Mouse (Mus musculus): ENCODE measurements around the gene Spen.

Spen gene

DNA sequence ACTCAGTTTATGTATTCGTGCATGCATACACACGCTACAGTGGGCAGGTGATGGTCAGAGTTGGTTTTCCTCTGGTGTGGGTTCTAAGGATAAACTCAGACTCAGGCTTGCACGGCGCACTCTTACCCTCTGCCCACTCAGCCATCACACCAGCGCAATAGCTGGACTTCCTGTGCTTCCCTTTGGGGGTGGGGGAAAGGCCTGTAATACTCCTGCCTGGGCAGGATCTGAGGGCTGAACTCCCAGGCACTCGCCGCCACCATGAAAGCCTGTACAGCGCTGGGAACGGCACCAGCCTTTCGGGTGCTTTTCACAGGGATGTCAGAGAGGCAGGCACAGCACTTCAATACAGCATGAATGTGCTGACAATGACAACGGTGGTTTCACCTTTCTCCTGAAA is 15.3 kb downstream of the Spen start:
- POLR2A ChIA-PET, result interaction anchor here in 2 of 4 experiments (0.5 to 2.5 kb wide), 8 partner anchors 9 to 103 kb away, joined by 3 to 16 read pairs (median 4); partner anchors contain the start of gene Hspb7 (in 1 of the 2)
- CTCF ChIA-PET, result no interaction called here

DNA sequence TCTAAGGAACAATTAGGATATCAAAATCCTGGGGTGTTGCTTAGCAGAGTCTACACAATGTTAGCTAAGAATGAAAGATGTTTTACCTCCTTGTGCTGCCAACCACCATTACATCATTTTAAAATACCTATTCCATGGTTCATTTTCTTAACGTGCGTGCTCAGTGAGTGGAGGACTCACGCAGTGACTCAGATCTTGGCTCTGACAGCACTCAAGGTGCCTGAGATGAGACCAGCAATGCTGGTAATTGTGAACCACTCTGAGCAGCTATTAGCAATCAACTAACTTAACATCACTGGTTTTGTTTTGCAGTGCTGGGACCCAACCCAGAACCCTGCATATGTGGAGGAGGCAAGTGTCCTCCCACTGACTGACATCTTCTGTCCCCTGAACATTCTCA is 20.0 kb downstream of the Spen start:
- POLR2A ChIA-PET, result interaction anchor here in 2 of 4 experiments (0.7 to 5.2 kb wide), 17 partner anchors 11 to 100 kb away, joined by 3 to 34 read pairs (median 6); partner anchors contain the start of gene Tmem82 (in 1 of the 2)
- CTCF ChIA-PET, result interaction anchor here in 2 of 4 experiments (0.8 to 1.4 kb wide), 4 partner anchors 11 to 107 kb away, joined by 3 to 4 read pairs (median 3); no protein-coding TSS in a partner anchor

DNA sequence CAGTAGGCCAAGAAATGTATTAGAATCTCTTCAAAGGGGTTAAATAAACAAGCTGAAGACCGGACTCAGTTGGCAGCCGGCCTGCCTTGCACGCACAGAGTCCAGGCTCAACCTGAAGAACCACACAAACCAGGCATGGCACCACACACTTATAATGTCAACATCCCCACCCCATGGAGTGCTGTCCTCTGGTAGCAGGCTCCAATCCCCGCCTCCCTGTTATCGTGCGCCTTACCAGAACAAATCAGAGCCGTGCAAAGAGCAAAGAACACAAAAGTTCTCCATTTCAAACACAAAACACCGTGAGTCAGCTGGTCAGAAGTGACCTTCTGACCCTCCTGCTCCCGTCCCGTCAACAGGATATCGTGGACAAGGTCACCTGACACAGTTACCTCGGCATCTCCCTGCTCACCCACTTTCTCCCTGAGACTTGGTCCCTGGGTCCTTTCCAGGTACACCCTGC is 24.2 kb downstream of the Spen start:
- POLR2A ChIA-PET, result interaction anchor here in 3 of 4 experiments (0.6 to 5.8 kb wide), 28 partner anchors 9 to 350 kb away, joined by 3 to 50 read pairs (median 4); partner anchors contain the start of gene Spen (in 1 of the 3)
- CTCF ChIA-PET, result interaction anchor here in 3 of 4 experiments (0.7 to 1.3 kb wide), 5 partner anchors 15 to 991 kb away, joined by 3 to 5 read pairs (median 3); no protein-coding TSS in a partner anchor

DNA sequence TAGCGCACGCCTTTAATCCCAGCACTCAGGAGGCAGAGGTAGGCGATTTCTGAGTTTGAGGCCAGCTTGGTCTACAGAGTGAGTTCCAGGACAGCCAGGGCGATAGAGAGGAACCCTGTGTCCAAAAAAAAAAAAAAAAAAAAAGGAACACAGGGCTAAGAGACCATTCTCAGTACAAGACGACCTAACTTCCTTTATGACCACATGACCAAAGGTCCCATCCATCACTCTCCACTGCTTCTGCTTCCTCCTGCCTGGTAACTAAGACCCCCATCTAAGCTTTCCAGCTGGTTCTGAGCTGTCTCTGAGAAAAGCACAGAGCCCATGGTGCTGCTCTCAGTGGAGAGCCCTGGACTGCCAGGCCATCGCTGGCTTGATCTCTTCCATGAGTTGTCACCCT is 26.3 kb downstream of the Spen start:
- POLR2A ChIA-PET, result interaction anchor here in 3 of 4 experiments (0.6 to 5.8 kb wide), 29 partner anchors 10 to 240 kb away, joined by 3 to 50 read pairs (median 4); partner anchors contain the start of gene Spen (in 1 of the 3)
- CTCF ChIA-PET, result interaction anchor here (0.6 to 1.0 kb wide), 4 partner anchors 22 to 186 kb away, joined by 3 to 4 read pairs (median 3); no protein-coding TSS in a partner anchor

DNA sequence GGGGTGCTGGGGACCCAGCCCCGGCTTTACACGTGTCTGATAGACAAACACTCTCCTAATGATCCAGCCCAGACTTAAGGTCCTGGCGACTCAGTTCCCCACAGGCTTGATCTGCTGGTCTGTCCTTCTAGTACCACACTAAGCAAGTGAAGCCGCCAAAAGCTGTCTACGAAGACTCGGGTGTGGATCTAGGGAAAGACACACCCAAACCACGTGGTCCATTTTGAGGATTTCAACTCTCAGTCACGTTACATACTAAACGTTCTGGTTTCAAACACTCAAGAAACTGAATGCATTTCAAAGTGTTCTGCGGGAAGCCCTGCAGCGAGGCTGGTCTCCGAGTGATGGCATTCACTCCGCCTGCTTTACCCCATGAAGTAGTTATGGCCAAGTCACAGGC is 27.9 kb downstream of the Spen start:
- POLR2A ChIA-PET, result interaction anchor here in 3 of 4 experiments (0.8 to 5.8 kb wide), 20 partner anchors 9 to 310 kb away, joined by 3 to 50 read pairs (median 6); partner anchors contain the start of genes Spen (in 1 of the 3) and Tmem82 (in 1 of the 3)
- CTCF ChIA-PET, result interaction anchor here in 2 of 4 experiments (0.5 to 1.3 kb wide), 2 partner anchors 15 to 18 kb away, joined by 5 read pairs; no protein-coding TSS in a partner anchor

DNA sequence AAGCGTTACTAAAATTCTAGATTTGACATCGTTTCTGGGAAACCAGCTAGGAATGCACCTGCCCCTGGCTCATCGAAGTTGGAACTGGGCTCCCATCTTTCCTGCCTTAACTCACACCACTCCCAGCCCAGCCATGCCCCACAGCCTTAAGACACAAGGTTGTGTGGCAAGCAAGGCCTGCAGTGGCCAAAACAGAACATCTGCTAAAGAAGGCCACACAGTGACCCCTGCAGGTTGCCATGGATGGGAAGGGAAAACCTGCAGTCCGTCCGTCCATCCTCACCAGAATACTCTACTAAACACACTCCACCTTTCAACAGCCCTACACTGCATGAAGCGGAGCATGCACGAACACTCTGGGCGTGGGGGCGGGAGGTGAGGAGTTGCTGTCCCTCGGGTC is 31.5 kb downstream of the Spen start:
- POLR2A ChIA-PET, result interaction anchor here in 3 of 4 experiments (0.8 to 7.6 kb wide), 34 partner anchors 9 to 554 kb away, joined by 3 to 73 read pairs (median 4); partner anchors contain the start of genes Hspb7 (in 1 of the 3) and Necap2 (in 1 of the 3)
- CTCF ChIA-PET, result interaction anchor here in 3 of 4 experiments (0.5 to 1.2 kb wide), 7 partner anchors 37 to 212 kb away, joined by 3 to 9 read pairs (median 3); no protein-coding TSS in a partner anchor

DNA sequence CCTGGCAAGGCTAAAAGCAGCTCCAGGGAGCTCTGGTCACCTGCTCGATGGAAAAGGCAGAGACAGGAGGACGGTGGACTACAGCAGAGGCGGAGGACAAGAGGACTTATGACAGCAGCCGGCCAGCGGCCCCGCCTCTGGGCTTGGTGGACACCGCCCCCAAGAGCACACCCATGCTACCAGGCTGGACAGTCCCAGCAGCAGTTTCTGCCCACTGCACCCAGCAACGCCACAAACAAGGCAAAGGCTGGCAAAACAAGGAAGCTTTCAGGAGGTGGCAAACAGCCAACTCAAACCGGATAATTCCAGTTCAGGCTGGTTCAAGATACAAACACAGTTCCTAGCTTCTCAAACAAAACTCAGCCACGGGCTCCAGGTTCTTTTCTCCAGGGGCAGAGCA is 32.0 kb downstream of the Spen start:
- ChIA-PET POLR2A (interaction anchor here in 3 of 4 experiments (0.6 to 7.6 kb wide), 38 partner anchors 9 to 555 kb away, joined by 3 to 73 read pairs (median 4); partner anchors contain the start of genes Hspb7 (in 1 of the 3) and Necap2 (in 1 of the 3)), CTCF (interaction anchor here in 2 of 4 experiments (0.6 to 1.2 kb wide), 10 partner anchors 9 to 117 kb away, joined by 3 to 4 read pairs (median 3); no protein-coding TSS in a partner anchor)

DNA sequence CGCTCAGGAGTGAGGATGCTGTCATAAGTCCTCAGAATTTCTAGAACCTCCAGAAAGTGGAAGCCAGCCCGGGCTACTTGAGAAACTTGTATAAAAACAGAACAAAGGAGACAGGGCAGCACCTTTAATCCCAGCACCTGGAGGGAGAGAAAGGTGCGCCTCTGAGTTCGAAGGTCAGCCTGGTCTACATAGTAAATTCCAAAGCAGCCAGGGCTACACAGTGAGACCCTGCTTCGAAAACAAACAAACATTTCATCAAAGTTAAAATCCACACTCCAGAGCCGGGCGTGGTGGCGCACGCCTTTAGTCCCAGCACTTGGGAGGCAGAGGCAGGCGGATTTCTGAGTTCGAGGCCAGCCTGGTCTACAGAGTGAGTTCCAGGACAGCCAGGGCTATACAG is 32.6 kb downstream of the Spen start:
- POLR2A ChIA-PET, result interaction anchor here in 3 of 4 experiments (0.6 to 7.6 kb wide), 25 partner anchors 8 to 555 kb away, joined by 3 to 73 read pairs (median 4); partner anchors contain the start of genes Hspb7 (in 1 of the 3) and Necap2 (in 1 of the 3)
- CTCF ChIA-PET, result interaction anchor here in 2 of 4 experiments (0.6 to 1.0 kb wide), 5 partner anchors 8 to 65 kb away, joined by 3 to 4 read pairs (median 3); no protein-coding TSS in a partner anchor

DNA sequence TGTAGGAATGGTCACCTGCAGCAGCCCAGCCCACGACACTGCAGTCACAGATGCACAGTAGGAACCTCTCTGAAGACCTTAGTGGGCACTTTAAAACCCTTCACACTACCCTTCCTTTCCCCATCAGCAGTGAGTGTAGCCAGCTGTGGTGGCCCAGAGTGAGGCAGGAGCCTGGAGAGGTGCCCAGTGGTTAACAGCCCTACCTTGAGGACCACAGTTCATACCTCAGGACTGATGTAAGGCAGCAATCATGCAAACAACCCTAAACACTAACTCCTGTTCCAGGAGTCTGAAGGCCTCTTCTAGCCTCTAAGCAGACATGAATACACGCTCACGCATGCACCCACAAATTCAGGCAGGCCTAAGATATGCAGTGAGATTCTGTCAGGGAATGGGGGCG is 33.9 kb downstream of the Spen start:
- POLR2A ChIA-PET, result interaction anchor here in 3 of 4 experiments (0.6 to 7.6 kb wide), 10 partner anchors 10 to 488 kb away, joined by 3 to 73 read pairs (median 4); no protein-coding TSS in a partner anchor
- CTCF ChIA-PET, result interaction anchor here in 3 of 4 experiments (0.6 to 1.0 kb wide), 3 partner anchors 12 to 75 kb away, joined by 3 to 6 read pairs (median 5); no protein-coding TSS in a partner anchor

DNA sequence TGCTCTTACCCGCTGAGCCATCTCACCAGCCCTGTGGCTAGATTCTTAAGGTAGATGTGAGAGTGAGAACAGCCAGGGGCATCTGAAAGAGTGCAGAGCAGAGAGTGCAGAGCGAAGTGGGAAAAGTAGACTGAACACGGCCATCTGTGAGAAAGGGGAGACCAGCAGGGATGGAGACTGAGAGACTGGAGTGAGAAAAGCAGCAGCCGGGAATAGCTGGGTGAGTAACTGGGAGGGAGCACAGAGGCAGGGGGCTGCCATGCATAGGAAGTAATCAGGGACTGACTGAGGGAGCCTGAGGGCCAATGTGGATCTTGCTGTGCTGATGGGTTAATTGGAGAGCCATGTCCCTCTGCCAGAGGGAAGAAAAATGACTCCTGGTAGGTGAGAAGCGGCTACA is 35.7 kb downstream of the Spen start:
- POLR2A ChIA-PET, result interaction anchor here in 3 of 4 experiments (0.6 to 7.6 kb wide), 13 partner anchors 9 to 182 kb away, joined by 3 to 73 read pairs (median 5); no protein-coding TSS in a partner anchor

DNA sequence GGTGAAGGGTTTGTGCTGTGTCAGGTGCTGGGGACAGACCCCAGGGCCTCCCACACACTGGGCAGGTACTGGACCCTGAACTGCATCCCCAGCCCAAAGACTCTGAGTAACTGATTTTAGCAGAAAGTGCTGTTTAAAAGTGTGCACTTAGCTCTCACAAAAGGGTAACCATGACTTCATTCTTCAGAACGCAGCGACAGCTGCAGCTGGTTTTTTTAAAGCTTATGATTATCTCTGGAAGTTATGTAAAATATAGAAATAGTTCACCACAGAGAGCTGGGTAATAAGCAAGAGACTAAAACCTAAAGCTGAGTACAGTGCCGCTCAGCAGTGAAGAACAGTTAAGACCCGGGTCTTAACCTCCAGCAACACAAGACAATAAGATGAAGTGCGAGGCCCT is 37.3 kb downstream of the Spen start:
- POLR2A ChIA-PET, result interaction anchor here (0.5 to 7.6 kb wide), 27 partner anchors 11 to 214 kb away, joined by 3 to 73 read pairs (median 5); no protein-coding TSS in a partner anchor
- CTCF ChIA-PET, result interaction anchor here (0.6 to 1.8 kb wide), 11 partner anchors 22 to 116 kb away, joined by 3 to 4 read pairs (median 3); no protein-coding TSS in a partner anchor

More for the DNA sequence above, 35.7 kb downstream of the Spen start:
- CTCF ChIA-PET, result interaction anchor here in 2 of 4 experiments (0.5 to 0.6 kb wide), 3 partner anchors 71 to 264 kb away, joined by 3 to 14 read pairs (median 3); no protein-coding TSS in a partner anchor

DNA sequence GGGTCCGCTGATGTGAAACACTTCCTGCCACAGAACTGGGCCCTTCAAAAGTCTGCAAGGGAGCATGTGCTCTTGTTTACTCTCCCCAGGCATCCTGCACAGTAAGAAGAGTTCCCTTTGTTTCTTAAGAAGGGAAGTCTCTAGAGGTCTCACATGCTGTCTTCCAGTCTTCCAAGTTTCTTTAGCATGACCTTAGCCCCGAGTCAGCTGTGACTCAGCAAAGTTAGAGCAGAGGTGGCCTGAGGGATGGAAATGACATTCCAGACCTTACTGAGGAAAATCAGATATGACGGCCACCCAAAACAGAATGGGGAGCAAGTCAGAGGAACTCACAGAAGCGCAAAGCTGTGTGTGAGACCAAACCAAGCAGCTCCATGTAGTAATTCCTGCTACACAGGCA is 37.8 kb downstream of the Spen start:
- ChIA-PET POLR2A (interaction anchor here (0.5 to 7.6 kb wide), 22 partner anchors 11 to 108 kb away, joined by 3 to 73 read pairs (median 5); no protein-coding TSS in a partner anchor), CTCF (interaction anchor here (0.6 to 1.8 kb wide), 5 partner anchors 22 to 75 kb away, joined by 3 to 4 read pairs (median 3); no protein-coding TSS in a partner anchor)

DNA sequence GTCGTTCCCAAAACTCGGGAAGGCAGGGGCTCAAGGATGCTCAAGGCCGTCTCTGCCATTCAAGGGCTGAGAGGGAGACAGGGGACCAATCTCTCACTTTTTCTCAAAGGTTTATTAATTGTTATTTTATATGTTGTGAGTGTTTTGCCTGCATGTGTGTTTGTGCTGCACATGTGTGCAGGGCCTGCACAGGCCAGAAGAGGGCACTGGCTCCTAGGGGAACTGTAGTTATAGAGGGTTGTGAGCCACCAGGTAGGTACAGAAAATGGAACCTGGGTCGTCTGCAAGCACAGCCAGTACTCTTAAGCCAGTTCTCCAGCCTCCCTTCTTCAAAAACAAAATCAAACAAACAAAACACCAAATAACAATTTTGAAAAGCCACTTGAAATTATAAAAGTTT is 49.7 kb downstream of the Spen start:
- ChIA-PET CTCF (interaction anchor here in 3 of 4 experiments (0.7 to 1.1 kb wide), 9 partner anchors 30 to 369 kb away, joined by 3 to 13 read pairs (median 5); no protein-coding TSS in a partner anchor), POLR2A (interaction anchor here in 3 of 4 experiments (0.7 to 1.1 kb wide), 9 partner anchors 13 to 182 kb away, joined by 3 to 6 read pairs (median 3); no protein-coding TSS in a partner anchor)

DNA sequence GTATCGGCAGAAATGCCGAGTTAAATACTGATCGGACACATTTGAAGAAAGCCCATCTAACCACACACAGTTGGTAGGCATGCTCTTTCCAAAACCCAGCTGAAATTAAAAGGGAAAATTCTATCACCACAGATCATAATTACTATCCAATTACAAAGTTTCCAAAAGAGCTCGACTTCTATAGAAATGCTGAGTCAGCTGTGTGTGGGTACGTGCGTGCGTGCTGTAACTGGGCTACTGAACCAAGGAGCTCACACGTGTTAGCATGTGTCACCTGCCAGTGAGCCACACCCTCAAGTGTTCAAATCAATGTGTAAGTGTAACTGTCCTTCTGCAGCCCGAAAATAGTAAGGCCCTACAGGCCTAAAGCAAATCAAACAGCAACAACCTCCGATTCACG is 50.8 kb downstream of the Spen start:
- ChIA-PET CTCF (interaction anchor here in 2 of 4 experiments (0.6 to 1.0 kb wide), 2 partner anchors 89 to 180 kb away, joined by 3 to 4 read pairs; no protein-coding TSS in a partner anchor), POLR2A (interaction anchor here in 2 of 4 experiments (1.0 to 2.0 kb wide), 3 partner anchors 11 to 88 kb away, joined by 3 to 4 read pairs (median 3); no protein-coding TSS in a partner anchor)

DNA sequence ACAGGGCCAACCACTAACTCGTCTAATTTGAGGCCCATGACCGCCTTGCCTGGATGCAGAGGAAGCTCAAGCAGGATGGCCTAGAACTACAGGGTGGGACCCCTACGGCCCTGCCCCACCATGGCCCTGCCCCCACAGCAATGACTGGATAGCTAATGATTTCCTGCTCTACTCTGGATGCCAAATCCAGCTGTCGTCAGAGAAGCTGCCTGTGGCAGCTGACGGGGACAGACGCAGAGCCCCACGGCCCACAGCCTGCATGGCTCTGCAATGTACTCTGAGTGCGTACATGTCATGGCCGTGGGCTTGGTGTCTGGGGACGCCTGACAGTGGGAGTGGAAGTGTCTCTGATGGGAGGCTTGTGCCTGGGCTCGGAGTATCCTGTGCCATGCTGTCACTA is 54.3 kb downstream of the Spen start:
- ChIA-PET POLR2A (interaction anchor here in 3 of 4 experiments (0.5 to 1.6 kb wide), 12 partner anchors 8 to 264 kb away, joined by 3 to 5 read pairs (median 3); no protein-coding TSS in a partner anchor), CTCF (interaction anchor here in 1 of 4 experiments (0.9 to 1.4 kb wide), 4 partner anchors 9 to 63 kb away, joined by 3 read pairs; no protein-coding TSS in a partner anchor)

DNA sequence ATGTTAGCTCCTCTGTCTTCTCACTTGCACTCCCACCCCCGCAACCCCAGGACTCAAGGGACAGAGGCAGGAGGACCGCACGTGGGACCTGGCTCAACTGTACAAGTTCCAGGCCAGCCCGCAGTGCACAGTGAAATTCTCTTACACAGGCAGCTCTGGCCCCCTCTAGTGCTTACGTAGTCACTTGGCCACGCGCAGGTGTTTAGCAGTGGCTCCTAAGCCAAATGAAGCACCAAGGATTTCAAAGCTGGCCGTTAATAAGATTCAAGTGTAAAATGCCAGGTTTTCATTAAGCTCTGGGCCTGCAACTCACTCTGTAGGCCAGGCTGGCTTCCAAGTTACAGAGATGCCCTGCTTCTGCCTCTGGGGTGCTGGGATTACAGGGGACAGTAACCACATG is 59.0 kb downstream of the Spen start:
- ChIA-PET POLR2A (interaction anchor here in 3 of 4 experiments (0.5 to 4.1 kb wide), 27 partner anchors 9 to 198 kb away, joined by 3 to 18 read pairs (median 4); no protein-coding TSS in a partner anchor), CTCF (interaction anchor here (0.6 to 3.2 kb wide), 23 partner anchors 14 to 119 kb away, joined by 3 to 13 read pairs (median 4); no protein-coding TSS in a partner anchor)

DNA sequence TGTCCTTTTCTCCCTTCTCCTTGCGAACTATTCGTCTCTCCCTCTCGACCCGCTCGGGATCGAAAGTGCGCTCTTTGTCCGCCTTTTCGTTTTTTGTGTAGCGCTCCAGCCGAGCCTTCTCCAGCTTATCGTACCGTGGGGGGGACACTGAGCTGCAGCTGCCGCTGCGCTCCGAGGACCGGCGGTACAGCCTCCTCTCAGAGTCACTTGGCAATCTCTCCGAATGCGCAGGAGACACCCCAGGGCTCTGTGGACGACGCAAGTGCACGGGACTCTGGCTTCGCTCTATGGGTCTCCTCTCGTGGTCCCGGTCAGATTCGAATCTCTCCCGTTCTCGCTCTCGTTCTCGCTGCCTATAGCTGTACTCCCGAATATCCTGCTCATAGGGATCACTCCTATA is 59.6 kb downstream of the Spen start:
- ChIA-PET POLR2A (interaction anchor here (0.6 to 4.1 kb wide), 41 partner anchors 9 to 560 kb away, joined by 3 to 18 read pairs (median 4); no protein-coding TSS in a partner anchor), CTCF (interaction anchor here (0.7 to 3.2 kb wide), 29 partner anchors 14 to 311 kb away, joined by 3 to 13 read pairs (median 4); no protein-coding TSS in a partner anchor)

DNA sequence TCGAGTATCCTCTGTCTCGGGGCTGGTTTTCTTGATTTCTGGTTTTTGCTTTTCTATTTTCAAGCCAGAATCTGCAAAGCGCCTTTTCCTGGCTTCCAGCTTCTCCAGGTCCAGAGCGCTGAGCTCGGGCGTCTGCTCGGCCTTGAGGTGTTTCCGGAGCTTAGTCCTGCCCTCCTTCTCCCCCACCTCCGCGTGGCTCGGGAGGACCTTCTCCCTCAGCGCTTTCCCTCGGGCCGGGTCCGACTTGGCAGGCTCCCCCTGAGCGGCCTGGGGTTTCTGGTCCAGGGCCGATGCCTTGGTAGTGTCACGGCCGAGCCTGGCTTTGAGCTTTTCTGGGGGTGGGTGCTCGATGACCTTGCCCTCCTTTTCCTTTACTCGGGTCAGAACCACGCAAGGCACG is 60.2 kb downstream of the Spen start:
- ChIA-PET POLR2A (interaction anchor here (0.5 to 4.1 kb wide), 53 partner anchors 9 to 561 kb away, joined by 3 to 18 read pairs (median 4); partner anchors contain the start of genes Slc25a34 (in 1 of the 4), Srarp (in 1 of the 4) and Zbtb17 (in 1 of the 4)), CTCF (interaction anchor here (0.7 to 3.2 kb wide), 27 partner anchors 13 to 310 kb away, joined by 3 to 13 read pairs (median 4); no protein-coding TSS in a partner anchor)

All from embryonic stem cell, embryonic (primary cell).